Mouse (Mus musculus): ENCODE measurements at regions not wholly inside any gene's neighbourhood (a gene's known extent, or its start where the extent isn't known, plus 50 kb on each side); places are given as distances from the start of the nearest gene placed in this dataset.
"Not testable (repeated sequence)": the region's sequence is repeated elsewhere in the genome, so short reads cannot be mapped to it uniquely, and the experiment has no call there.

DNA sequence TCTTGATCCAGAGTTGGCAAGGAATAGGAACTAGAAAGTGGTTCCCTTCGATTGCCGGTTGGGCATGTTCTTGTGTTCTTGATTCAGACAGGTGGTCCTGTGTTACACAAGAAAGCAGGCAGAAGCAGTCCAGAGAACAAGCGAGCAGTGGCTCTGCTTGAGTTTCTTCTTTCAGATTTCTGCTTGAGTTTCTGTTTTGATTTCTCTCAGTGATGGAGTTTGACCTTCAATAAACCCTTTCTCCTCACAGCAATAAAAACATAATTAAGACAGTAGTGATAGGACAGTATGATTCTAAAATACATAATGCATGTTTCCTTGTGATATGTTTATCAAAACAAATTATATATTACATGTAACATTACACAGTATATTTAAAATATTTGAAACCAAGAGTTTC is 59.1 kb downstream of the Klf6 start:
- no peak for TF ChIP-seq CTCF (IDR thresholded peaks at IDR 0.05; ENCODE audit: low read depth)
- no peak for TF ChIP-seq EP300 (optimal IDR thresholded peaks at IDR 0.05)
- H3K36me3 ChIP-seq (ENCODE audit: control insufficient read depth, insufficient read depth, low read length), result no peaks in the 10 kb centered on the region
- H3K9me3 ChIP-seq (ENCODE audit: control insufficient read depth, low read length), result no peaks in the 10 kb centered on the region
- WGBS, result 47% methylated on average over 3 of the region's 3 CpGs
- no peaks in the 10 kb centered on the region for H3K27me3 ChIP-seq (ENCODE audit: control insufficient read depth, insufficient read depth, low read length)
- H3K9ac ChIP-seq (ENCODE audit: low read length), result no peak overlapping the region
- DNase-seq (ENCODE audit: low spot score) (no peak), ATAC-seq (ENCODE audit: low FRiP score, low TSS enrichment) (no peak)
- no peak overlapping the region for H3K27ac ChIP-seq (replicated peaks)
- no peak overlapping the region for H3K4me2 ChIP-seq (replicated peaks; ENCODE audit: low read depth)
- H3K4me3 ChIP-seq (ENCODE audit: low read depth, low read length), result no peak overlapping the region
- no peaks in the 10 kb centered on the region for H3K4me1 ChIP-seq (replicated peaks; ENCODE audit: control insufficient read depth, insufficient read depth)

DNA sequence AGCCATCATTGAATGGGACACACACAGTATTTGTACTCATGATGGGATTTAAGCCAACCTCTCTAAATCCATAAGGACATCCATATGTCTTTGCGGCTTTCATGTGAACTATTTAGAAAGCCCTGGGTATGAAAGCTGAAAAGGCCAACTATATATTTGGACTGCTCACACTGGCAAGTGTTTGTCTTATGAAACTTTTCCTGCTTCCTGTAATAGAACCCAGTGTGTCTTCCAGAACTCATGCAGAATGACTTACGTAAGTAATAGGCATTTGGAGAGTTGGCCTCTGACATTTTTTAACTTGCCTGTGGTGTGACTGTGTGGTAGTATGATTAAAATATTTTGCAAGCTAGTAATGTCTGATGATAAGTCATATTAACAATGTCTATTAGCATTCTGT is 70.2 kb downstream of the Klf6 start:
- H3K9ac ChIP-seq (ENCODE audit: low read length), result no peak overlapping the region
- 81% methylated on average over 2 of the region's 2 CpGs for WGBS
- no peaks in the 10 kb centered on the region for H3K27me3 ChIP-seq (ENCODE audit: control insufficient read depth, insufficient read depth, low read length)
- TF ChIP-seq EP300 (optimal IDR thresholded peaks at IDR 0.05) (no peak), CTCF (IDR thresholded peaks at IDR 0.05; ENCODE audit: low read depth) (no peak)
- no peak overlapping the region for H3K4me3 ChIP-seq (ENCODE audit: low read depth, low read length)
- no peak overlapping the region for H3K4me2 ChIP-seq (replicated peaks; ENCODE audit: low read depth)
- no peaks in the 10 kb centered on the region for H3K36me3 ChIP-seq (ENCODE audit: control insufficient read depth, insufficient read depth, low read length)
- no peak for DNase-seq (ENCODE audit: low spot score)
- ATAC-seq (ENCODE audit: low FRiP score, low TSS enrichment), result no peak
- H3K9me3 ChIP-seq (ENCODE audit: control insufficient read depth, low read length), result no peaks in the 10 kb centered on the region
- H3K4me1 ChIP-seq (replicated peaks; ENCODE audit: control insufficient read depth, insufficient read depth), result no peaks in the 10 kb centered on the region
- no peak overlapping the region for H3K27ac ChIP-seq (replicated peaks)

DNA sequence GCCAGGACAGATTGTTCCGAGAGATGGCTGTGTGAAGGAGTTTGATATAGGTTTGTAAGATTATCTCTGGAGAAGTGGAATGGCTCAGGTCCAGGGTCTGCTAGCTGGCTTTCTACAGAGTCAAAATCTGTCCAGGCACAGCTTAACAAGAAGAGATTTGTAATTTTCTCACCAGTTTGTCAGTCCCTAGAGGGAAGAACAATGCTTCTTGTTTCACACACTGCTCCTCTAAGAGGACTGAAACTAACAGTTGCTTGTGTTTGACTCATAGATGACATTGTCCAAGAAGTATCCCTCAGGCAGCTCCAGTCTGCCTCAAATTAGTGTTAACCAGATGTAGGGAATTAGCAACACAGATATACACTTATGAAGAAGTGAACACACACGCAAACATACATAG is 76.2 kb downstream of the Klf6 start:
- TF ChIP-seq CTCF (IDR thresholded peaks at IDR 0.05; ENCODE audit: low read depth) (no peak), EP300 (optimal IDR thresholded peaks at IDR 0.05) (no peak)
- DNase-seq (ENCODE audit: low spot score), result no peak
- 78% methylated on average over 2 of the region's 2 CpGs for WGBS

DNA sequence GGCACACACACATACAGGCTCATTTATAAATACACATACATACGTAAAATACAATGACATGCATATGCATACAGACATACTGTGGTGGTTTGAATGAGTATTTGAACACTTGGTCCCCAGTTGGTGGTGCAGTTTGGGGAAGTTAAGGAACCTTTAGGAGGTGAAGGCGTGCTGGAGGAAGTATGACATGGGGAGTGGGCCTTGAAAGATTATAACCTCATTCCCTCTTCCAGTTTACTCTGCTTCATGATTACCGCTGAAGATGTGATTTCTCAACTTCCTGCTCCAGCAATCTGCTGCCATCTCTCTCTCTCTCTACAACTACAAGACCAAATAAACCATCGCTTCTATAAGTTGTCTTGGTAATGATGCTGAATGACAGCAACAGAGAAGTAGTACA is 76.7 kb downstream of the Klf6 start:
- no peak for ATAC-seq (ENCODE audit: low FRiP score, low TSS enrichment)
- WGBS, result 86% methylated on average over 4 of the region's 4 CpGs
- no peak overlapping the region for H3K9ac ChIP-seq (ENCODE audit: low read length)

More for the DNA sequence above, 76.2 kb downstream of the Klf6 start:
- Histone ChIP-seq H3K4me3 (ENCODE audit: low read depth, low read length) (no peak overlapping the region), H3K4me2 (replicated peaks; ENCODE audit: low read depth) (no peak overlapping the region), H3K4me1 (replicated peaks; ENCODE audit: control insufficient read depth, insufficient read depth) (no peaks in the 10 kb centered on the region), H3K27me3 (ENCODE audit: control insufficient read depth, insufficient read depth, low read length) (no peaks in the 10 kb centered on the region), H3K9me3 (ENCODE audit: control insufficient read depth, low read length) (no peaks in the 10 kb centered on the region), H3K9ac (ENCODE audit: low read length) (no peak overlapping the region), H3K36me3 (ENCODE audit: control insufficient read depth, insufficient read depth, low read length) (no peaks in the 10 kb centered on the region), H3K27ac (replicated peaks) (no peak overlapping the region)
- no peak for ATAC-seq (ENCODE audit: low FRiP score, low TSS enrichment)

DNA sequence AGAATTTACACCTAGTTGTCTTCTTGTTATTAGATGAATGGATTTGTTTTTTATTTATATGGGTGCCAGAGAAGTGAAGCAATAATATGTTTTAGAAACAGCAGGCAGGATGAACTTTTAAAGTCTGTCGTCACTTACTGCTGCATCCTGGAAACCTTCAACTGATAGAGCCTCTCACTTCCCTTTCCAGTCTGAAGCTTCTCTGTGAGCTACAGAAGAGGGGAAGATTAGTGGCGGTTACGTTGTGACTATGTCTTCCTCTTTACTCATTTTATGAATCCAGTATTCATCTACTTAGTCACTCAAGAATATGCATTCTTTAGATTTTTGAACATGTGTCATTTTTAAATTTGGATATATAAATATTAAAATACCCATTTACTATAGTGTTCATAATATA is 78.1 kb downstream of the Klf6 start:
- Histone ChIP-seq H3K4me1 (replicated peaks; ENCODE audit: control insufficient read depth, insufficient read depth) (no peaks in the 10 kb centered on the region), H3K27me3 (ENCODE audit: control insufficient read depth, insufficient read depth, low read length) (no peaks in the 10 kb centered on the region), H3K4me2 (replicated peaks; ENCODE audit: low read depth) (no peak overlapping the region), H3K9ac (ENCODE audit: low read length) (no peak overlapping the region), H3K4me3 (ENCODE audit: low read depth, low read length) (no peak overlapping the region), H3K27ac (replicated peaks) (no peak overlapping the region), H3K36me3 (ENCODE audit: control insufficient read depth, insufficient read depth, low read length) (no peaks in the 10 kb centered on the region), H3K9me3 (ENCODE audit: control insufficient read depth, low read length) (no peaks in the 10 kb centered on the region)
- no peak for ATAC-seq (ENCODE audit: low FRiP score, low TSS enrichment)
- DNase-seq (ENCODE audit: low spot score), result no peak
- 73% methylated on average over 3 of the region's 3 CpGs for WGBS
- no peak for TF ChIP-seq EP300 (optimal IDR thresholded peaks at IDR 0.05)
- no peak for TF ChIP-seq CTCF (IDR thresholded peaks at IDR 0.05; ENCODE audit: low read depth)

More for the DNA sequence above, 76.7 kb downstream of the Klf6 start:
- H3K4me2 ChIP-seq (replicated peaks; ENCODE audit: low read depth), result no peak overlapping the region
- H3K4me1 ChIP-seq (replicated peaks; ENCODE audit: control insufficient read depth, insufficient read depth), result no peaks in the 10 kb centered on the region
- H3K27ac ChIP-seq (replicated peaks), result no peak overlapping the region
- TF ChIP-seq CTCF (IDR thresholded peaks at IDR 0.05; ENCODE audit: low read depth), result no peak
- TF ChIP-seq EP300 (optimal IDR thresholded peaks at IDR 0.05), result no peak
- H3K4me3 ChIP-seq (ENCODE audit: low read depth, low read length), result no peak overlapping the region
- no peaks in the 10 kb centered on the region for H3K27me3 ChIP-seq (ENCODE audit: control insufficient read depth, insufficient read depth, low read length)
- H3K9me3 ChIP-seq (ENCODE audit: control insufficient read depth, low read length), result no peaks in the 10 kb centered on the region
- no peaks in the 10 kb centered on the region for H3K36me3 ChIP-seq (ENCODE audit: control insufficient read depth, insufficient read depth, low read length)
- DNase-seq (ENCODE audit: low spot score), result no peak

DNA sequence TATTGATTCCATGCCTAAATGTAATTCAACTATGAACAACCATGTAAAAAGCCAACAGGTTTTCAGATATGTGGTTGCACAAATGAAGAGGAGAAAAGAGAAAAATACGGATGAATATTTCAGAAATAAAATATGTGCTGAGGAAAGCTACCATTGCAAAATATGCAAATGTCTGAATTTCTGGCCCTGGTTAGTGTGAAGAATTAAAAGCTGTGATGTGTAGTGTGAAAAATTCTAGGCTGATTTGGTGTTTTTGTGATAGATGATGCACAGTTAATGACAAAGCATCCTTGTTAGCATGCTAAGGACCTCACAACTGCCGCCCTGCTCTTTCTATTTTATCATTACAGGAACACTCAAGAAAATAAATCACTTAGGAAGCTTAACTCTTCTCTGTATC is 91.6 kb downstream of the Klf6 start:
- DNase-seq (ENCODE audit: low spot score) (no peak), ATAC-seq (ENCODE audit: low FRiP score, low TSS enrichment) (no peak)
- Histone ChIP-seq H3K9ac (ENCODE audit: low read length) (no peak overlapping the region), H3K27ac (replicated peaks) (no peak overlapping the region), H3K4me2 (replicated peaks; ENCODE audit: low read depth) (no peak overlapping the region), H3K27me3 (ENCODE audit: control insufficient read depth, insufficient read depth, low read length) (no peaks in the 10 kb centered on the region), H3K4me1 (replicated peaks; ENCODE audit: control insufficient read depth, insufficient read depth) (no peaks in the 10 kb centered on the region), H3K9me3 (ENCODE audit: control insufficient read depth, low read length) (no peaks in the 10 kb centered on the region), H3K4me3 (ENCODE audit: low read depth, low read length) (no peak overlapping the region), H3K36me3 (ENCODE audit: control insufficient read depth, insufficient read depth, low read length) (no peaks in the 10 kb centered on the region)
- TF ChIP-seq CTCF (IDR thresholded peaks at IDR 0.05; ENCODE audit: low read depth), result no peak
- no peak for TF ChIP-seq EP300 (optimal IDR thresholded peaks at IDR 0.05)
- WGBS, result 79% methylated on average over 2 of the region's 2 CpGs

DNA sequence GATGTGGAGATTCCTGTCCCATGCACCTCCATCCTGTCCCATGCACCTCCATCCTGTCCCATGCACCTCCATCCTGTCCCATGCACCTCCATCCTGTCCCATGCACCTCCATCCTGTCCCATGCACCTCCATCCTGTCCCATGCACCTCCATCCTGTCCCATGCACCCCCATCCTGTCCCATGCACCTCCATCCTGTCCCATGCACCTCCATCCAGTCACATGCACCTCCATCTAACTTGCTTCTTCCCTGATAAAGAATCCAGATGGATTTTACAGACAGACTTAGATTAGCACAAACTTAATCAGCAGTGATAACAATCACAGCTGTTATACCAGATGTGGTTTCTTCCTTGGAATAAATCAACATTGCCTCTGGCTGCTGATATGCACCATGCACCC is 93.8 kb downstream of the Klf6 start:
- H3K4me1 ChIP-seq (replicated peaks; ENCODE audit: control insufficient read depth, insufficient read depth); H3K36me3 ChIP-seq (ENCODE audit: control insufficient read depth, insufficient read depth, low read length); H3K4me2 ChIP-seq (replicated peaks; ENCODE audit: low read depth); H3K27ac ChIP-seq (replicated peaks); DNase-seq (ENCODE audit: low spot score); H3K27me3 ChIP-seq (ENCODE audit: control insufficient read depth, insufficient read depth, low read length); H3K4me3 ChIP-seq (ENCODE audit: low read depth, low read length); H3K9ac ChIP-seq (ENCODE audit: low read length); H3K9me3 ChIP-seq (ENCODE audit: control insufficient read depth, low read length); ATAC-seq (ENCODE audit: low FRiP score, low TSS enrichment): not testable (repeated sequence)
